Mouse (Mus musculus): ENCODE measurements around the gene Mical2. TPM values are rescaled to one million over a fixed set of nuclear protein-coding genes. Genes with fewer than 3 reads are reported as not detected.
A peak's percentile ranks its signal among the peaks of the same experiment; 100 is the strongest.

The Mical2 gene
- polyA plus RNA-seq (2015; fragmentation: Nextera tagmentation; extraction: Ambion mirVana), result 2.1 and 2.7 TPM in 2 replicates

DNA sequence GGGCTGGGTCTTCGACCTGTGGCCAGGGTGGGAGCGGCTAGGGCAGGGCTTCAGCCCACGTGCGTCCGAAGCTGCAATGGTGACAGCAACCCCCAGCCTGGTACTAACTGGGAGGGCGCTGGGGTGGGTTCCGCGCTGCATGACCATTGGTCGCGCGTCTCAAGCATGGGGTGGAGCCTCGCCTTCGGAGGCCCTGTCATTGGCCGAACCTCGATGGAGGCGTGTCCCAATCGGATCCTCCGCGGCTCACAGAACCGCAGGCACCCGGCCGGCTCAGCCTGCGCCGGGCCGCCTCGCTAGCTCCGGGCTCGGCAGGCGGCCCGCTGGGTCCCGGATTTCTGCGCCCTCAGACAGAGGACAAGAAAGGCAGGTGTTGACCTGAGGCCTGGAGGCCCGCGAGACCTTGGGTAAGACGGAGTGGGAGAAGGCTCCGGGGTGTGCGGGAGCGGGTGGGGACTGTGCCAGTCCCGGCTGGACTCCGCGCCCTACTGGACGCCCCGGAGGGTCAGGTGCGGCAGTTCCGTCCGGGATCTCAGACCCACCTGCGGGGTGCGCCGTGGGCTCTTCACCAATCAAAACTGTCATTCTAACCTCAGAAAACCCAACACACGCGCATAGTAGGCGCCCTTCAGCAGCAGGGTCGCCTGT lies at the start of gene Mical2:
Gene Mical2, plus strand, starts transcription at position 242 of the 648 bp plus-strand sequence.
- peak; percentile 88 for DNase-seq
- peak; percentile 98 for ATAC-seq
- under 1% methylated on average over 51 of the region's 53 CpGs for WGBS (ENCODE audit: insufficient replicate concordance)
- Histone ChIP-seq H3K27ac (ENCODE audit: low read depth) (peak within 1 kb of the TSS; percentile 60; the same call in 1 of the 2 replicates), H3K4me1 (ENCODE audit: insufficient read depth) (peaks cover 9% of the 10 kb centered on the region), H3K9me3 (ENCODE audit: low read length) (no peaks in the 10 kb centered on the region), H3K27me3 (ENCODE audit: insufficient read depth, low read length) (no peaks in the 10 kb centered on the region), H3K9ac (replicated peaks) (peak within 1 kb of the TSS; percentile 72), H3K4me3 (ENCODE audit: low read depth, low read length) (peak within 1 kb of the TSS; percentile 62), H3K36me3 (replicated peaks; ENCODE audit: insufficient read depth, low read length) (no peaks in the 10 kb centered on the region), H3K4me2 (ENCODE audit: low read depth, low read length) (peak within 1 kb of the TSS; percentile 90)
- TF ChIP-seq EP300 (IDR thresholded peaks at IDR 0.05; ENCODE audit: low read depth) (no peak), CTCF (IDR thresholded peaks at IDR 0.05; ENCODE audit: low read depth) (no peak)

DNA sequence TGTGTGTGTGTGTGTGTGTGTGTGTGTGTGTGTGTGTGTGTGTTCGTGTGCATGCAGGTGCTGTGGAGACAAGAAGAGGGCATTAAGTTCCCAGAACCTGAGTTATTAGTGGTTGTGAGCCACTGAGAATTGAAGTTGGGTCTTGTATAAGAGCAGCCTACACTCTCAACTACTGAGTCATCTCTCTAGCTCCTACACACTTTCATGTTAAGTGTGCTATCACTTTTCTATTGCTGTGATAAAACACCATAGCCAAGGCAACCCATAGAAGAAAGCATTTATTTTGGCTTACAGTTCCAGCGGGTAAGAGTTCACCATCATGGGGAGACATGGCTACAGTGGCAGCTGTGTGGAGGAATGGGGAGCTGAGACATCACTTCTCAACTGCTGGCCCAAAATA lies 49.0 kb upstream of the Mical2 start:
- no peak overlapping the region for H3K9ac ChIP-seq (replicated peaks)
- WGBS (ENCODE audit: insufficient replicate concordance), result 65% methylated on average over 2 of the region's 2 CpGs
- no peaks in the 10 kb centered on the region for H3K4me1 ChIP-seq (ENCODE audit: insufficient read depth)
- H3K4me3 ChIP-seq (ENCODE audit: low read depth, low read length), result no peak overlapping the region
- ATAC-seq, result no peak
- no peak for DNase-seq
- H3K9me3 ChIP-seq (ENCODE audit: low read length), result no peaks in the 10 kb centered on the region
- no peaks in the 10 kb centered on the region for H3K27me3 ChIP-seq (ENCODE audit: insufficient read depth, low read length)
- TF ChIP-seq CTCF (IDR thresholded peaks at IDR 0.05; ENCODE audit: low read depth) (no peak), EP300 (IDR thresholded peaks at IDR 0.05; ENCODE audit: low read depth) (no peak)
- H3K4me2 ChIP-seq (ENCODE audit: low read depth, low read length), result no peak overlapping the region
- no peak overlapping the region for H3K27ac ChIP-seq (ENCODE audit: low read depth)
- H3K36me3 ChIP-seq (replicated peaks; ENCODE audit: insufficient read depth, low read length), result no peaks in the 10 kb centered on the region

- TF ChIP-seq EP300 (IDR thresholded peaks at IDR 0.05; ENCODE audit: low read depth) (no peak), CTCF (IDR thresholded peaks at IDR 0.05; ENCODE audit: low read depth) (peak; percentile 98)
- Histone ChIP-seq H3K4me3 (ENCODE audit: low read depth, low read length) (no peak overlapping the region), H3K4me2 (ENCODE audit: low read depth, low read length) (peak overlapping the region; percentile 53), H3K9me3 (ENCODE audit: low read length) (no peaks in the 10 kb centered on the region), H3K4me1 (ENCODE audit: insufficient read depth) (peaks cover 10% of the 10 kb centered on the region), H3K36me3 (replicated peaks; ENCODE audit: insufficient read depth, low read length) (no peaks in the 10 kb centered on the region), H3K9ac (replicated peaks) (no peak overlapping the region; the same call in 1 of the 2 replicates), H3K27ac (ENCODE audit: low read depth) (no peak overlapping the region), H3K27me3 (ENCODE audit: insufficient read depth, low read length) (no peaks in the 10 kb centered on the region)
- peak; percentile 81 for ATAC-seq
- DNase-seq, result peak; percentile 84
- 11% methylated on average over 7 of the region's 10 CpGs for WGBS (ENCODE audit: insufficient replicate concordance)
Observed at GRCm38 (mm10) chr7:112180235-112180705, 45.4 kb upstream of the Mical2 start.

DNA sequence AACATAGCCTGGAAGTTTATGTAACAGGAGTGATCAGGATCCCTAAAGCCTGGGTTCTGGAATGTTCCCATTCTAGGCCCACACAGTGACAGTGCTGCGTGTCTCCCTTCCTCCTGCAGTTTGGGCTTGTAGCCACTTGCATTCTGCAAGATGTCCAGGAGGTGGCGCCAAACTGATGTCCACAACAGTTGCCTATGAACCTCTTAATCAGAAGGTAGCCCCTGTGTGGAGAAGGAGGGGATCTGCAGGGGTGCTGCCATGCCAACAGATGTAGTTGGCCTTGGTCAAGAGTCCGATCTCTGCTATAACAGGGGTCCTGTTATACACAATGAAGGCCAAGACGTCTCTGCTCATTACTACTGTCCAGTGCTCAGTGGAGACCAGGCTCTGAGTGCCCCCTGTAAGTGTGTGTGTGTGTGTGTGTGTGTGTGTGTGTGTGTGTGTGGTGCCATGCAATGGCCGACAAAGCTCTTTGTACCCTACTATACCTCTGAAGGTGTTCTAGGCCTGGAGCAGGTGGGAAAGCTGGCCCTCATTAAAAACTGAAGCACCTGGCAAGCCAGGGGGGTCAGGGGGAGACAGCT lies 42.3 kb upstream of the Mical2 start:
- Histone ChIP-seq H3K9ac (replicated peaks) (no peak overlapping the region), H3K4me1 (ENCODE audit: insufficient read depth) (peaks cover 12% of the 10 kb centered on the region), H3K9me3 (ENCODE audit: low read length) (peaks cover 2% of the 10 kb centered on the region; the same call in 1 of the 2 replicates), H3K36me3 (replicated peaks; ENCODE audit: insufficient read depth, low read length) (no peaks in the 10 kb centered on the region), H3K27me3 (ENCODE audit: insufficient read depth, low read length) (no peaks in the 10 kb centered on the region), H3K4me2 (ENCODE audit: low read depth, low read length) (no peak overlapping the region), H3K4me3 (ENCODE audit: low read depth, low read length) (no peak overlapping the region), H3K27ac (ENCODE audit: low read depth) (no peak overlapping the region)
- 32% methylated on average over 5 of the region's 5 CpGs for WGBS (ENCODE audit: insufficient replicate concordance)
- ATAC-seq (peak; percentile 32), DNase-seq (peak; percentile 86)
- TF ChIP-seq CTCF (IDR thresholded peaks at IDR 0.05; ENCODE audit: low read depth) (peak; percentile 99), EP300 (IDR thresholded peaks at IDR 0.05; ENCODE audit: low read depth) (no peak)

GRCm38 (mm10) chr7:112184519-112185225 lies 41.0 kb upstream of the Mical2 start:
- no peak overlapping the region for H3K4me3 ChIP-seq (ENCODE audit: low read depth, low read length)
- DNase-seq, result peak; percentile 46
- TF ChIP-seq EP300 (IDR thresholded peaks at IDR 0.05; ENCODE audit: low read depth) (no peak), CTCF (IDR thresholded peaks at IDR 0.05; ENCODE audit: low read depth) (no peak)
- no peak overlapping the region for H3K9ac ChIP-seq (replicated peaks)
- H3K9me3 ChIP-seq (ENCODE audit: low read length), result peaks cover 2% of the 10 kb centered on the region; the same call in 1 of the 2 replicates
- H3K27ac ChIP-seq (ENCODE audit: low read depth), result peak overlapping the region; percentile 69
- no peaks in the 10 kb centered on the region for H3K27me3 ChIP-seq (ENCODE audit: insufficient read depth, low read length)
- H3K4me2 ChIP-seq (ENCODE audit: low read depth, low read length), result no peak overlapping the region
- H3K4me1 ChIP-seq (ENCODE audit: insufficient read depth), result peaks cover 12% of the 10 kb centered on the region
- no peaks in the 10 kb centered on the region for H3K36me3 ChIP-seq (replicated peaks; ENCODE audit: insufficient read depth, low read length)
- WGBS (ENCODE audit: insufficient replicate concordance), result 72% methylated on average over 6 of the region's 6 CpGs
- ATAC-seq, result peak; percentile 53

DNA sequence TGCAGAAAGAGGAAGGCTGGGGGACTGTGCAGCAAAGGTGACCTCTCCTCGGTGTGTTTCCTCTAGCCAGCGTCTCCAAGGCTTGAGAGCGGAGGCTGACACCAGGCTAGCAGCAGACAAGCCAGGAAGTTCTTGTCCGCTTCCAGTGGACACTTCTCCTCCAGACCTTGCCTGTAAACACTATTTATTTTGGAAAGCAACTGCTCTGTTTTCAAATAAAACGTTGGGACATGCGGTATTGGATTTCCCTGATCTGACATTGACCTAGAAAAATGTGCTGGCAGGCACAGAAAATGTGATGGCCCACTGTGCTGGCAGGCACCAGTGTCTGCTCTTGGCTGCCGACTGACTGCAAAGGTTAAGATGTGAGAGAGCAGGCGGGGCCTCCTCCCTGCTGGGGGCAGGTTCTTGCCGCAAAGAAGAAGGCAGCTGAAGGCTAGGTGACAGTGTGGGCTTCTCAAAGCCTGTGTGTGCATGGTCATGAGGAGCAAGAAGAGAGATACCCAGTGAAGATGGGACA lies 40.4 kb upstream of the Mical2 start:
- peak; percentile 54 for DNase-seq
- H3K27ac ChIP-seq (ENCODE audit: low read depth), result peak overlapping the region; percentile 76
- H3K4me1 ChIP-seq (ENCODE audit: insufficient read depth), result peaks cover 12% of the 10 kb centered on the region
- 53% methylated on average over 9 of the region's 9 CpGs for WGBS (ENCODE audit: insufficient replicate concordance)
- H3K4me3 ChIP-seq (ENCODE audit: low read depth, low read length), result no peak overlapping the region
- no peak overlapping the region for H3K9ac ChIP-seq (replicated peaks)
- H3K27me3 ChIP-seq (ENCODE audit: insufficient read depth, low read length), result no peaks in the 10 kb centered on the region
- H3K9me3 ChIP-seq (ENCODE audit: low read length), result peaks cover 2% of the 10 kb centered on the region; the same call in 1 of the 2 replicates
- no peak overlapping the region for H3K4me2 ChIP-seq (ENCODE audit: low read depth, low read length)
- peak; percentile 79 for ATAC-seq
- TF ChIP-seq EP300 (IDR thresholded peaks at IDR 0.05; ENCODE audit: low read depth) (peak; percentile 41), CTCF (IDR thresholded peaks at IDR 0.05; ENCODE audit: low read depth) (no peak)
- H3K36me3 ChIP-seq (replicated peaks; ENCODE audit: insufficient read depth, low read length), result no peaks in the 10 kb centered on the region

Data from liver, postnatal 0 days (tissue).